Mouse (Mus musculus): ENCODE measurements around the gene Fcgr2b. TPM values are rescaled to one million over a fixed set of nuclear protein-coding genes. Genes with fewer than 3 reads are reported as not detected.

Gene Fcgr2b
- polyA plus RNA-seq (2014; fragmentation: Illumina TruSeq; extraction: RNeasy Lipid Tissue Mini Kit (QIAGEN cat#74804); ENCODE audit: low read depth, low replicate concordance), result 106 TPM

GRCm38 (mm10) chr1:170976447-170976846 lies at the start of gene Fcgr2b:
Gene Fcgr2b (minus strand): TSS chr1:170976547.

GRCm38 (mm10) chr1:171018737-171019136 lies 42.4 kb upstream of the Fcgr2b start, which contains the start of gene Fcgr4:
Gene Fcgr4 (plus strand): TSS chr1:171018920.

GRCm38 (mm10) chr1:170927378-170927777 lies 49.0 kb downstream of the Fcgr2b start, which contains the start of gene Fcrla:
Gene Fcrla (minus strand): TSS chr1:170927583.

GRCm38 (mm10) chr1:170912891-170913615 lies 63.3 kb downstream of the Fcgr2b start, which contains the start of gene Fcrlb:
Gene Fcrlb (minus strand): TSS chr1:170912941.

Other genes with a start within 250 kb of the Fcgr2b start
- 27.0 TPM for gene Atf6, start 108.8 kb downstream of the Fcgr2b start, polyA plus RNA-seq (2014; fragmentation: Illumina TruSeq; extraction: RNeasy Lipid Tissue Mini Kit (QIAGEN cat#74804); ENCODE audit: low read depth, low replicate concordance)
- 0.53 TPM for gene Gm26620, start 91.5 kb downstream of the Fcgr2b start, polyA plus RNA-seq (2014; fragmentation: Illumina TruSeq; extraction: RNeasy Lipid Tissue Mini Kit (QIAGEN cat#74804); ENCODE audit: low read depth, low replicate concordance)
- 28.9 TPM for gene Dusp12, start 91.0 kb downstream of the Fcgr2b start, polyA plus RNA-seq (2014; fragmentation: Illumina TruSeq; extraction: RNeasy Lipid Tissue Mini Kit (QIAGEN cat#74804); ENCODE audit: low read depth, low replicate concordance)
- gene Fcrlb, start 63.6 kb downstream of the Fcgr2b start, polyA plus RNA-seq (2014; fragmentation: Illumina TruSeq; extraction: RNeasy Lipid Tissue Mini Kit (QIAGEN cat#74804); ENCODE audit: low read depth, low replicate concordance), result not detected
- gene Fcrla, start 49.0 kb downstream of the Fcgr2b start, polyA plus RNA-seq (2014; fragmentation: Illumina TruSeq; extraction: RNeasy Lipid Tissue Mini Kit (QIAGEN cat#74804); ENCODE audit: low read depth, low replicate concordance), result 0.40 TPM
- 6.3 TPM for gene Fcgr4, start 42.4 kb upstream of the Fcgr2b start, polyA plus RNA-seq (2014; fragmentation: Illumina TruSeq; extraction: RNeasy Lipid Tissue Mini Kit (QIAGEN cat#74804); ENCODE audit: low read depth, low replicate concordance)
- gene Fcgr3, start 88.4 kb upstream of the Fcgr2b start, polyA plus RNA-seq (2014; fragmentation: Illumina TruSeq; extraction: RNeasy Lipid Tissue Mini Kit (QIAGEN cat#74804); ENCODE audit: low read depth, low replicate concordance), result 5.2 TPM
- 1.9 TPM for gene Cfap126, start 137.4 kb upstream of the Fcgr2b start, polyA plus RNA-seq (2014; fragmentation: Illumina TruSeq; extraction: RNeasy Lipid Tissue Mini Kit (QIAGEN cat#74804); ENCODE audit: low read depth, low replicate concordance)
- gene Sdhc, start 174.1 kb upstream of the Fcgr2b start, polyA plus RNA-seq (2014; fragmentation: Illumina TruSeq; extraction: RNeasy Lipid Tissue Mini Kit (QIAGEN cat#74804); ENCODE audit: low read depth, low replicate concordance), result 115 TPM
- not detected for gene Mpz, start 174.2 kb upstream of the Fcgr2b start, polyA plus RNA-seq (2014; fragmentation: Illumina TruSeq; extraction: RNeasy Lipid Tissue Mini Kit (QIAGEN cat#74804); ENCODE audit: low read depth, low replicate concordance)
- gene Pcp4l1, start 219.7 kb upstream of the Fcgr2b start, polyA plus RNA-seq (2014; fragmentation: Illumina TruSeq; extraction: RNeasy Lipid Tissue Mini Kit (QIAGEN cat#74804); ENCODE audit: low read depth, low replicate concordance), result 14.7 TPM
- gene Nr1i3, start 237.4 kb upstream of the Fcgr2b start, polyA plus RNA-seq (2014; fragmentation: Illumina TruSeq; extraction: RNeasy Lipid Tissue Mini Kit (QIAGEN cat#74804); ENCODE audit: low read depth, low replicate concordance), result 117 TPM
- gene Tomm40l, start 246.0 kb upstream of the Fcgr2b start, polyA plus RNA-seq (2014; fragmentation: Illumina TruSeq; extraction: RNeasy Lipid Tissue Mini Kit (QIAGEN cat#74804); ENCODE audit: low read depth, low replicate concordance), result 1.2 TPM
- 7,804 TPM for gene Apoa2, start 248.5 kb upstream of the Fcgr2b start, polyA plus RNA-seq (2014; fragmentation: Illumina TruSeq; extraction: RNeasy Lipid Tissue Mini Kit (QIAGEN cat#74804); ENCODE audit: low read depth, low replicate concordance)

All from liver, adult 10 weeks (tissue).